Mouse (Mus musculus) left cerebral cortex, postnatal 4 days (tissue): ENCODE measurements around the gene 4930402K13Rik. TPM values are rescaled to one million over a fixed set of nuclear protein-coding genes. Genes with fewer than 3 reads are reported as not detected.
"Not testable (repeated sequence)": the region's sequence is repeated elsewhere in the genome, so short reads cannot be mapped to it uniquely, and the experiment has no call there.

Source experiments
- DNase-seq: peaks from one replicate; pipeline ENCODE4 v3.0.0-alpha.2; 2022
- intact Hi-C: fragments of 180-260 bp; cut with DNase I; formaldehyde crosslinking; loops from one replicate; pipeline ENCODE4 v1.15.1; 2025
- total RNA-seq, 2 experiments: library from RNA; stranded (reverse); gene quantifications; 2 replicates each; pipeline ENCODE4 v1.2.3; 2021

Gene 4930402K13Rik
- total RNA-seq, result not detected

GRCm38 (mm10) chrX:9104262-9104661 is at the start of gene 4930402K13Rik:
4930402K13Rik (plus strand) TSS chrX:9104562.
- DNase-seq, result no peak
- intact Hi-C loops, result no loop called here

- peak; percentile 65 for DNase-seq
- intact Hi-C loops, result not testable (repeated sequence)
Measured at GRCm38 (mm10) chrX:9060952-9061351, 43.4 kb upstream of the 4930402K13Rik start.

GRCm38 (mm10) chrX:9062101-9062500 is 42.3 kb upstream of the 4930402K13Rik start:
- intact Hi-C loops, result no loop called here
- DNase-seq, result no peak

GRCm38 (mm10) chrX:9062715-9063114 is 41.6 kb upstream of the 4930402K13Rik start, which contains the start of gene Fthl17f:
Fthl17f (plus strand) TSS chrX:9063015.
- DNase-seq, intact Hi-C loops: not testable (repeated sequence)

- peak; percentile 76 for DNase-seq
- intact Hi-C loops, result not testable (repeated sequence)
Measured at GRCm38 (mm10) chrX:9077699-9078098, 26.7 kb upstream of the 4930402K13Rik start.

- DNase-seq, intact Hi-C loops: not testable (repeated sequence)
Measured at GRCm38 (mm10) chrX:9095066-9095465, 9.3 kb upstream of the 4930402K13Rik start.

- DNase-seq, result no peak
- intact Hi-C loops, result no loop called here
Measured at GRCm38 (mm10) chrX:9110381-9110780, 6.0 kb downstream of the 4930402K13Rik start.

GRCm38 (mm10) chrX:9124928-9125327 is 20.6 kb downstream of the 4930402K13Rik start:
- DNase-seq, result no peak
- intact Hi-C loops, result no loop called here

- intact Hi-C loops, result no loop called here
- peak; percentile 10 for DNase-seq
Measured at GRCm38 (mm10) chrX:9128317-9128831, 24.0 kb downstream of the 4930402K13Rik start.

- intact Hi-C loops, result loop anchor here (10.0 kb wide), 1 partner anchor 925 kb away; no protein-coding TSS in a partner anchor
- DNase-seq, result no peak
Measured at GRCm38 (mm10) chrX:9139290-9139948, 35.1 kb downstream of the 4930402K13Rik start.

- DNase-seq, result no peak
- intact Hi-C loops, result no loop called here
Measured at GRCm38 (mm10) chrX:9142669-9143068, 38.3 kb downstream of the 4930402K13Rik start.

Other genes starting within 250 kb of the 4930402K13Rik start
- not detected for gene Gm5751, start 230.3 kb upstream of the 4930402K13Rik start, total RNA-seq
- 10 to 100 TPM; 26.3 to 27.1 TPM for gene B630019K06Rik, start 212.2 kb upstream of the 4930402K13Rik start, total RNA-seq
- not detected for gene Fthl17b, start 141.6 kb upstream of the 4930402K13Rik start, total RNA-seq
- gene Fthl17c, start 128.0 kb upstream of the 4930402K13Rik start, total RNA-seq, result not detected
- gene Fthl17d, start 117.8 kb upstream of the 4930402K13Rik start, total RNA-seq, result not detected
- not detected for gene Fthl17e, start 71.1 kb upstream of the 4930402K13Rik start, total RNA-seq
- not detected for gene Fthl17f, start 41.5 kb upstream of the 4930402K13Rik start, total RNA-seq
- 10 to 100 TPM; 11.9 to 15.7 TPM for gene Lancl3, start 95.3 kb downstream of the 4930402K13Rik start, total RNA-seq
- not detected for gene Gm14862, start 152.3 kb downstream of the 4930402K13Rik start, total RNA-seq
- gene Xk, start 168.2 kb downstream of the 4930402K13Rik start, total RNA-seq, result 10 to 100 TPM; 12.0 to 13.2 TPM
- 1 to 10 TPM in 1 of 2 experiments, not detected in 1; 1.2 TPM for gene H2al1m, start 179.2 kb downstream of the 4930402K13Rik start, total RNA-seq
- gene H2al1k, start 246.1 kb downstream of the 4930402K13Rik start, total RNA-seq, result under 1 TPM in 1 of 2 experiments, not detected in 1; 0.86 TPM